Mouse (Mus musculus) kidney, embryonic 15.5 days (tissue): ENCODE results near the gene Cd46. TPM values are rescaled to one million over a fixed set of nuclear protein-coding genes. Genes with fewer than 3 reads are reported as not detected.
A peak's percentile ranks its signal among the peaks of the same experiment; 100 is the strongest.

Source experiments
- ATAC-seq: fragments of 200-750 bp; cut with Nextera tagmentation; replicated peaks from 2 replicates; pipeline ENCODE4 v1.8.0; 2017; ENCODE audit warnings: moderate TSS enrichment; ENCODE audit not compliant: low FRiP score
- H3K27ac ChIP-seq: fragments of 300-500 bp; sonication (generic); 2 replicates; pipeline ENCODE4 v1.5.1; 2015; ENCODE audit warnings: mild to moderate bottlenecking, inconsistent platforms
- H3K27me3 ChIP-seq: fragments of 300-500 bp; sonication (generic); 2 replicates; pipeline ENCODE4 v1.6.1; 2015; ENCODE audit warnings: inconsistent platforms
- H3K36me3 ChIP-seq: fragments of 300-500 bp; sonication (generic); 2 replicates; pipeline ENCODE4 v1.6.1; 2015; ENCODE audit warnings: inconsistent platforms
- H3K4me1 ChIP-seq: fragments of 300-500 bp; sonication (generic); 2 replicates; pipeline ENCODE4 v1.6.1; 2015; ENCODE audit warnings: inconsistent platforms
- H3K4me2 ChIP-seq: fragments of 300-500 bp; sonication (generic); 2 replicates; pipeline ENCODE4 v1.6.1; 2015; ENCODE audit warnings: moderate library complexity, mild to moderate bottlenecking, inconsistent platforms
- H3K4me3 ChIP-seq: fragments of 300-500 bp; sonication (generic); replicated peaks from 2 replicates; pipeline ENCODE4 v1.5.1; 2015; ENCODE audit warnings: mild to moderate bottlenecking, inconsistent platforms
- H3K9ac ChIP-seq: fragments of 300-500 bp; sonication (generic); 2 replicates; pipeline ENCODE4 v1.6.1; 2015; ENCODE audit warnings: mild to moderate bottlenecking, inconsistent platforms
- H3K9me3 ChIP-seq: fragments of 300-500 bp; sonication (generic); replicated peaks from 2 replicates; pipeline ENCODE4 v1.6.1; 2016; ENCODE audit warnings: inconsistent platforms
- WGBS: fragments of 180-500 bp; shearing (Covaris S2); methylation state at CpG from one replicate; pipeline ENCODE4 v1.1.7; 2015; ENCODE audit warnings: mixed read lengths; 5-methylcytosine and 5-hydroxymethylcytosine counted together
- polyA plus RNA-seq: library from polyadenylated mRNA; unstranded; fragments of >200 nt; fragmentation: Nextera tagmentation; extraction: Ambion mirVana; gene quantifications from 2 replicates; pipeline ENCODE4 v1.2.1, GENCODE M21; 2015

Gene Cd46
- 0.76 and 1.1 TPM in 2 replicates for polyA plus RNA-seq

- peak; percentile 100 for ATAC-seq
- H3K27ac ChIP-seq, result peak within 1 kb of the TSS; percentile 72
- H3K27me3 ChIP-seq, result no peaks in the 10 kb centered on the region
- peaks cover 14% of the 10 kb centered on the region for H3K4me1 ChIP-seq
- peak within 1 kb of the TSS; percentile 49 for H3K4me3 ChIP-seq
- H3K9me3 ChIP-seq, result no peaks in the 10 kb centered on the region
- H3K36me3 ChIP-seq, result peaks cover 12% of the 10 kb centered on the region
- H3K9ac ChIP-seq, result peak within 1 kb of the TSS; percentile 29
- peak within 1 kb of the TSS; percentile 72 for H3K4me2 ChIP-seq
- 3% methylated on average over 14 of the region's 14 CpGs for WGBS
Measured at GRCm38 (mm10) chr1:195092220-195092720, at the start of gene Cd46. Gene Cd46, minus strand, starts transcription at chr1:195092249.

GRCm38 (mm10) chr1:195132070-195132469, 40.0 kb upstream of the Cd46 start:
- H3K27me3 ChIP-seq, result no peaks in the 10 kb centered on the region
- peaks cover 8% of the 10 kb centered on the region for H3K4me1 ChIP-seq
- H3K9ac ChIP-seq, result no peak overlapping the region
- H3K9me3 ChIP-seq, result no peaks in the 10 kb centered on the region
- peak overlapping the region; percentile 61 for H3K4me2 ChIP-seq
- peak overlapping the region; percentile 97; the same call in 1 of the 2 replicates for H3K27ac ChIP-seq
- no peak for ATAC-seq
- 51% methylated on average over 3 of the region's 3 CpGs for WGBS
- H3K4me3 ChIP-seq, result peak overlapping the region; percentile 63
- peaks cover 13% of the 10 kb centered on the region for H3K36me3 ChIP-seq

GRCm38 (mm10) chr1:195131675-195132015, 39.6 kb upstream of the Cd46 start:
- peak overlapping the region; percentile 61 for H3K4me2 ChIP-seq
- peak overlapping the region; percentile 97 for H3K27ac ChIP-seq
- 0 out of 2 replicates have a peak overlapping the region, but pooled peaks have one; percentile 67 for H3K9ac ChIP-seq
- peaks cover 8% of the 10 kb centered on the region for H3K4me1 ChIP-seq
- H3K9me3 ChIP-seq, result no peaks in the 10 kb centered on the region
- WGBS, result 23% methylated on average over 4 of the region's 4 CpGs
- no peaks in the 10 kb centered on the region for H3K27me3 ChIP-seq
- ATAC-seq, result no peak
- peak overlapping the region; percentile 63 for H3K4me3 ChIP-seq
- H3K36me3 ChIP-seq, result peaks cover 15% of the 10 kb centered on the region

DNA sequence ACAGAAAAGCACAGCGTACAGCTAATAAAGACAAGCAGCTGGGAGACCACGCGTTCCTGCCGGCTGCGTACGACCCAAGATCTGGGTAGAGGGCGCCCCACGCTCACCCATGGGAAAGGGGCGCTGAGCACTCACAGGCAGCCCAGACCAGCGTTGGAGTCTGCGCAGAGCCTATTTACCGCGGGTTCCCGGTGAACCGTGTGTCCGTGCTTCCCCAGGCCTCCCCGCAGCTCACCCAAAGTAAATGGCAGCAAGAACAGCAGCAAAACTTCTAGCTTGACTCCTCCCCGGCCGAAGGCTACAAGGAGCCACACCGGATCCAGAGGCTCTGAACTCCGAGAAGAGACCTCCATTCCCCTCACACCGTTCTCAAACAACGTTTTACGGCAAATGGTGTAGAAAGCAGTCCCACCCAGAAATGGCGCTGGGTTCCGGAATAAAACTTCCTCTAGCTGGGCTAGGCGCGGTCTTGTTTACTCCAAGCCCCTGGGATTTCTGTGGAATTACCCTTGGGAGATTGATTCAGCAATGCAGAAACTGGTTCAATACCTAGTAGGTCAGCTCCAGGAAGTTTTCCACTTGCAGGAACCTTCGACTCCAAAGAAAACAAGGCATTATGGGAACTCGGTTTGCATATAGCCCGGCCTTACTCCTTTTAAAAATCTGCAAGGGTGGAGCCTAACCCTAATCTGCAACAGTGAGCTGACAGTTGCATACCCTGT, 39.1 kb upstream of the Cd46 start, which contains the start of gene Cr1l:
Cr1l (minus strand) TSS at position 634 of the 722 bp plus-strand sequence.
- ATAC-seq, result peak; percentile 100
- under 1% methylated on average over 31 of the region's 31 CpGs for WGBS
- no peaks in the 10 kb centered on the region for H3K9me3 ChIP-seq
- H3K27me3 ChIP-seq, result no peaks in the 10 kb centered on the region
- H3K36me3 ChIP-seq, result peaks cover 17% of the 10 kb centered on the region
- H3K9ac ChIP-seq, result peak within 1 kb of the TSS; percentile 67
- H3K4me2 ChIP-seq, result peak within 1 kb of the TSS; percentile 61
- peak within 1 kb of the TSS; percentile 97 for H3K27ac ChIP-seq
- peaks cover 8% of the 10 kb centered on the region for H3K4me1 ChIP-seq
- H3K4me3 ChIP-seq, result peak within 1 kb of the TSS; percentile 63

DNA sequence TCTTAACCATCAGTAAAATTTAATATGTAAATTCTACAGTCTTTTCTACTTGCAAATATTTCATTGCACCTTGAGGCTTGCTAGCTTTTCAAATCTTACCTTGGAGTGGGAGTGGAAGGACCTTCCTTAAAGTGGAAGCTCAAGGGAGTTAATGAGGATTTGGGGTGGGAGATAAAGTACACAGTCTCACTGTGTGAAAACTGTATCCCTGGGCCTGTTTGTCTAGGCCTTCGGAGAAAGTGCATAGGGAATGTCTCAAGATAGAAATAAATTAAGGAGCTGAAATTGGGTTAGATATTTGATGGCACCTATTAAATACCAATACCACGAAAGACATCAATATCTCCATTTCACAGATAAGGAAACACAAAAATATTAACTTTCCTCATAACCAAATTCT, 38.4 kb upstream of the Cd46 start:
- 12% methylated on average over 2 of the region's 2 CpGs for WGBS
- no peak for ATAC-seq
- Histone ChIP-seq H3K9ac (peak overlapping the region; percentile 67), H3K4me2 (peak overlapping the region; percentile 61), H3K4me3 (peak overlapping the region; percentile 63), H3K36me3 (peaks cover 22% of the 10 kb centered on the region), H3K27me3 (no peaks in the 10 kb centered on the region), H3K27ac (peak overlapping the region; percentile 97), H3K4me1 (peaks cover 8% of the 10 kb centered on the region), H3K9me3 (no peaks in the 10 kb centered on the region)

DNA sequence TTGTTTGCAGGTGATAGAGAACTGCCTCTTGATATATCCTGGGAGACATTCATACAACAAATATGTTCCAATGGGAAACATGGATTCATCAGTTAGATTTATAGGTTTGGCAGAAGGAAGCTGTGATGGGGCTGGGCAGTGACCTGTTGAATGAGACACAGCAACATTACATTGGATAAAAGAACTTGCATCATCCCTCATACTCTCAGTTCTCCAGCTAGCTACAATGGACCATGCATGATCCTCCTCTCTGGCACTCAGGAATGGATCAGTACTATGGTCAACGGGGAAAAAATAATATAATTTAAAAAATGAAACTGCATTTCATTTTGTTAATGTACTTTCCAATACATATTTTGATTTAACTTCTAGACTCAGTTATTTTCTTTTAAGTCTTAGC, 37.8 kb upstream of the Cd46 start:
- Histone ChIP-seq H3K27ac (no peak overlapping the region), H3K9me3 (no peaks in the 10 kb centered on the region), H3K9ac (no peak overlapping the region), H3K4me2 (peak overlapping the region; percentile 35), H3K27me3 (no peaks in the 10 kb centered on the region), H3K4me3 (no peak overlapping the region), H3K36me3 (peaks cover 28% of the 10 kb centered on the region), H3K4me1 (peaks cover 8% of the 10 kb centered on the region)
- WGBS, result 67% methylated on average over 1 of the region's 1 CpGs
- no peak for ATAC-seq

- Histone ChIP-seq H3K4me1 (no peaks in the 10 kb centered on the region), H3K4me3 (no peak overlapping the region), H3K27ac (no peak overlapping the region), H3K36me3 (peaks cover 65% of the 10 kb centered on the region), H3K4me2 (no peak overlapping the region), H3K9me3 (no peaks in the 10 kb centered on the region), H3K9ac (no peak overlapping the region), H3K27me3 (no peaks in the 10 kb centered on the region)
- ATAC-seq, result no peak; the same call in 1 of the 2 replicates
- 91% methylated on average over 1 of the region's 1 CpGs for WGBS
Measured at GRCm38 (mm10) chr1:195114414-195114813, 22.4 kb upstream of the Cd46 start.

DNA sequence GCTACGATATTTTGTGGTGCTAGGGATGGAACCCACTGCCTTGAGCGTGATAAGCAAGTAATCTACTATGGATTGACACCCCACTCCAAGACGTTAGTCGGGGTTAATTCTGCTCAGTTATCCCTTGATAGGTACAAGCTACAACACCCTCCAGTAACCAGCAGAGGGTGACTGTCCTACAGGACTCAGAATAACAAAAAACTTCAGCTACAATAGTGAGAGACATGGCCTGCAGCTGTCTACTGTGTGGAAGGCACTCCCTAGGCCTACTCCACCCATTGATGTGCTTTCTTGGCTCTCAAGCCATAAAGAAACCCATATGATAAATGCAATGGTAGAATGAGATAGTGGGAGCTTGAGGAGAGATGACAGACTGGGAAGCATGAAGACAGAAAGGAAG, 21.6 kb upstream of the Cd46 start:
- Histone ChIP-seq H3K27ac (no peak overlapping the region), H3K27me3 (no peaks in the 10 kb centered on the region), H3K36me3 (peaks cover 69% of the 10 kb centered on the region), H3K9me3 (no peaks in the 10 kb centered on the region), H3K4me3 (no peak overlapping the region), H3K9ac (no peak overlapping the region), H3K4me1 (no peaks in the 10 kb centered on the region), H3K4me2 (no peak overlapping the region)
- peak; percentile 54; the same call in 1 of the 2 replicates for ATAC-seq
- 91% methylated on average over 4 of the region's 4 CpGs for WGBS

GRCm38 (mm10) chr1:195100693-195101092, 8.6 kb upstream of the Cd46 start:
- WGBS, result 51% methylated on average over 4 of the region's 4 CpGs
- Histone ChIP-seq H3K4me3 (no peak overlapping the region), H3K27me3 (no peaks in the 10 kb centered on the region), H3K27ac (no peak overlapping the region), H3K4me1 (no peaks in the 10 kb centered on the region), H3K9me3 (no peaks in the 10 kb centered on the region), H3K9ac (no peak overlapping the region), H3K36me3 (peaks cover 70% of the 10 kb centered on the region), H3K4me2 (no peak overlapping the region)
- 0 out of 2 replicates have a peak, but pooled peaks have one; percentile 29 for ATAC-seq

DNA sequence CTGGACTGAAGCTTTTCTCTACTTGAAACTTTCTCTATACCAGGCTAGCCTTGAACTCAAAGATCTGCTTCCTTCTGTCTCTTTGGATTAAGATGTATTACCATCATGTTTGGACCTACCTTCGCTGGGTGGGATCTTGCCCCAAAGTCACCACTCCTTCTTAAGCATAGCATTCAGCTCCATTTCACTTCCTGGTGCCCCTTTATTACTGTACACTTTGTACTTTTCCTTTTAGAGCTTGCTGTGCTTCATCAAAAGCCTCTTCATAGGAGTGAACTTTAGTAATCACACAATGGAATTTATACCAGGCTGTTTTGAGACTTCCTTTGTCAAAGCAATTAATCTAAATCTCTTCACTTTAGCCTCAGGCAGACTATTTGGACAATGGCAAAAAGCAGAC, 6.0 kb upstream of the Cd46 start:
- no peaks in the 10 kb centered on the region for H3K9me3 ChIP-seq
- H3K27me3 ChIP-seq, result no peaks in the 10 kb centered on the region
- ATAC-seq, result no peak
- peaks cover 48% of the 10 kb centered on the region for H3K36me3 ChIP-seq
- 97% methylated on average over 1 of the region's 1 CpGs for WGBS
- 0 out of 2 replicates have a peak, but pooled peaks cover under 1% of the 10 kb centered on the region for H3K4me1 ChIP-seq
- H3K4me2 ChIP-seq, result no peak overlapping the region
- no peak overlapping the region for H3K9ac ChIP-seq
- no peak overlapping the region for H3K27ac ChIP-seq
- no peak overlapping the region for H3K4me3 ChIP-seq

DNA sequence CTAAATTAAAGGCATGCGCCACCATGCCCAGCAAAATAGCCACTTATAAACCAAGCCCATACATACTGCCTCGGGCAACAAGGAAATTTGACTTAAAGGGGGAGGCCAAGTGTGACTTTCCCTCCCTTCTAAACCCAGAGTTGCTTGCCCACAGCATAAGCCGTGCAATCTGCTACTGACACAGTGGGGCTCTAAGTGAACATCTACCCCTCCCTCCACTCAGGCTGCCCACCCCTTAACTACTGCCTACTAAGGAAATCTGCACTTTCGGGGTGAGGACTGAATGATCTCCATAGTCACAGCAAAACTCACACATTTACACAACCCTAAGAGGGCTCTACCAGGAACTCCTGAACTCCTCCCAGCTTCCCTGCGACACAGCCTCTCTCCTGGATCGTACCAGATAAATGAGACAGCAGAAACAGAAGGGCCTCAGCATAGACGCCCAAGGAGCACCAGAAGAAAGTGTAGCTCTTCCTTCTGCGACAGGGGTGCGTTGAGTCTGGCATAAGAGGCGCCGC, 290 bp downstream of the Cd46 start:
- Histone ChIP-seq H3K9ac (peak overlapping the region; percentile 29), H3K4me3 (peak overlapping the region; percentile 49), H3K27ac (peak overlapping the region; percentile 72), H3K4me2 (peak overlapping the region; percentile 72), H3K4me1 (peaks cover 14% of the 10 kb centered on the region), H3K36me3 (peaks cover 7% of the 10 kb centered on the region; the same call in 1 of the 2 replicates), H3K27me3 (no peaks in the 10 kb centered on the region), H3K9me3 (no peaks in the 10 kb centered on the region)
- ATAC-seq, result peak; percentile 96
- WGBS, result 17% methylated on average over 11 of the region's 11 CpGs

GRCm38 (mm10) chr1:195082142-195082541, 9.9 kb downstream of the Cd46 start:
- H3K27me3 ChIP-seq, result no peaks in the 10 kb centered on the region
- H3K9me3 ChIP-seq, result no peaks in the 10 kb centered on the region
- no peaks in the 10 kb centered on the region for H3K36me3 ChIP-seq
- ATAC-seq, result no peak
- no peak overlapping the region for H3K4me3 ChIP-seq
- H3K27ac ChIP-seq, result no peak overlapping the region
- no peak overlapping the region for H3K4me2 ChIP-seq
- no peak overlapping the region for H3K9ac ChIP-seq
- no peaks in the 10 kb centered on the region for H3K4me1 ChIP-seq
